Mouse (Mus musculus) kidney, embryonic 16.5 days (tissue): ENCODE results near the gene Gli3. TPM values are rescaled to one million over a fixed set of nuclear protein-coding genes. Genes with fewer than 3 reads are reported as not detected.

Experiments
- ATAC-seq: fragments of 200-750 bp; cut with Nextera tagmentation; 2 replicates; pipeline ENCODE4 v1.8.0; 2017; ENCODE audit warnings: moderate TSS enrichment; ENCODE audit not compliant: low FRiP score, low TSS enrichment
- H3K27ac ChIP-seq: fragments of 300-500 bp; sonication (generic); 2 replicates; pipeline ENCODE4 v1.5.1; 2014; ENCODE audit warnings: low read length
- H3K27me3 ChIP-seq: fragments of 300-500 bp; sonication (generic); 2 replicates; pipeline ENCODE4 v1.6.1; 2014; ENCODE audit warnings: low read length, control low read depth, mixed read lengths; ENCODE audit not compliant: insufficient read depth
- H3K36me3 ChIP-seq: fragments of 300-500 bp; sonication (generic); 2 replicates; pipeline ENCODE4 v1.6.1; 2014; ENCODE audit warnings: low read length, control low read depth, mixed read lengths; ENCODE audit not compliant: insufficient read depth
- H3K4me1 ChIP-seq: fragments of 300-500 bp; sonication (generic); 2 replicates; pipeline ENCODE4 v1.6.1; 2014; ENCODE audit warnings: low read length, control low read depth, mixed read lengths; ENCODE audit not compliant: insufficient read depth
- H3K4me2 ChIP-seq: fragments of 300-500 bp; sonication (generic); replicated peaks from 2 replicates; pipeline ENCODE4 v1.6.1; 2014; ENCODE audit warnings: low read depth, low read length
- H3K4me3 ChIP-seq: fragments of 300-500 bp; sonication (generic); 2 replicates; pipeline ENCODE4 v1.5.1; 2014; ENCODE audit warnings: mild to moderate bottlenecking, low read length
- H3K9ac ChIP-seq: fragments of 300-500 bp; sonication (generic); replicated peaks from 2 replicates; pipeline ENCODE4 v1.6.1; 2014; ENCODE audit warnings: low read length
- H3K9me3 ChIP-seq: fragments of 300-500 bp; sonication (generic); 2 replicates; pipeline ENCODE4 v1.6.1; 2016; ENCODE audit warnings: low read length, control low read depth
- WGBS: fragments of 180-500 bp; shearing (Covaris S2); extraction: QIAGEN DNeasy Blood & Tissue Kit; methylation state at CpG from one replicate; pipeline ENCODE4 v1.1.7; 2014; 5-methylcytosine and 5-hydroxymethylcytosine counted together
- polyA plus RNA-seq: library from polyadenylated mRNA; unstranded; fragments of >200 nt; fragmentation: Nextera tagmentation; extraction: Ambion mirVana; gene quantifications from 2 replicates; pipeline ENCODE4 v1.2.1, GENCODE M21; 2015

Gli3 gene
- polyA plus RNA-seq, 1 experiment from 2014 or later = 11.6 TPM

GRCm38 (mm10) chr13:15604074-15604473 lies 141.0 kb downstream of the Gli3 start:
- Histone ChIP-seq H3K4me1 (peaks cover 22% of the 10 kb centered on the region; the same call in 1 of the 2 replicates), H3K4me2 (no peak overlapping the region), H3K27me3 (no peaks in the 10 kb centered on the region), H3K36me3 (no peaks in the 10 kb centered on the region), H3K9me3 (no peaks in the 10 kb centered on the region), H3K27ac (no peak overlapping the region), H3K4me3 (no peak overlapping the region), H3K9ac (no peak overlapping the region)
- no peak for ATAC-seq
- WGBS = 46% methylated on average over 6 of the region's 6 CpGs

- no peak overlapping the region for H3K4me2 ChIP-seq
- H3K27me3 ChIP-seq = no peaks in the 10 kb centered on the region
- H3K36me3 ChIP-seq = no peaks in the 10 kb centered on the region
- no peaks in the 10 kb centered on the region for H3K9me3 ChIP-seq
- ATAC-seq = no peak
- no peak overlapping the region for H3K9ac ChIP-seq
- H3K4me1 ChIP-seq = peaks cover 11% of the 10 kb centered on the region; the same call in 1 of the 2 replicates
- 70% methylated on average over 3 of the region's 3 CpGs for WGBS
- no peak overlapping the region for H3K4me3 ChIP-seq
- H3K27ac ChIP-seq = no peak overlapping the region
These were observed 154.4 kb downstream of the Gli3 start for GRCm38 (mm10) chr13:15617423-15617822.

DNA sequence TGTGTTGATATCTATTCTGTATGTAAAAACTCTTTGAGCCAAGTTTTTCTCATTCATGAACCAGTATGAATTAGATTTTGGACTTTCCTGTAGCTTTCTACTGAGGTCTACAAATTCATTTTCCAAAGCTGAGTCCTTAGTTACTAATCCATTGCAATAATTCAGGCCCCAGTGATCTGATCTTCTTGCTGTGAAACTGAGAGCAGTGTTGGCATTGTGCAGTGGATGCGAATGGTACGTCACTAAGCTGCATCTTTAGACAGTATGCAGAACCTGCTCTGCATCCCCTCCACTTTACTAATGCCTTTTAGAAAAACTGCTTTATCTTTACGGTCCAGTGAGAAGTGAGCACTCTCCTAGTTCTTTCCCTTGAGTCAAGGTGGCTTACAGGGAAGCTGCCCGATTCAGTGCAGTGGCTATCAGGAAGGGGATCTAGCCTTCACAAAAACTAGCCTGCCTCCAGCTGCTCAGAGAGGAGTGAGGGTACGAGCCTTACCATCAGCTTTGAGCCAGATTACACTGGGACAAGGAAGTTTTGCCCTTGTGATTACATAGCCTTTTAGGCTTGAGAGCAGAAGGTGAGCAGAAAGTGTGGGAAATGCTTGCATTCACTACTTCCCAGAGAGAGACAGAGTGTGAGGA lies 155.1 kb downstream of the Gli3 start:
- Histone ChIP-seq H3K4me3 (no peak overlapping the region), H3K4me1 (0 out of 2 replicates have a peak, but pooled peaks cover 8% of the 10 kb centered on the region), H3K27ac (no peak overlapping the region), H3K9ac (no peak overlapping the region), H3K36me3 (no peaks in the 10 kb centered on the region), H3K9me3 (no peaks in the 10 kb centered on the region), H3K27me3 (no peaks in the 10 kb centered on the region), H3K4me2 (no peak overlapping the region)
- peak; percentile 73; the same call in 1 of the 2 replicates for ATAC-seq
- 58% methylated on average over 5 of the region's 5 CpGs for WGBS

GRCm38 (mm10) chr13:15621009-15621408 lies 158.0 kb downstream of the Gli3 start:
- WGBS = 70% methylated on average over 7 of the region's 7 CpGs

DNA sequence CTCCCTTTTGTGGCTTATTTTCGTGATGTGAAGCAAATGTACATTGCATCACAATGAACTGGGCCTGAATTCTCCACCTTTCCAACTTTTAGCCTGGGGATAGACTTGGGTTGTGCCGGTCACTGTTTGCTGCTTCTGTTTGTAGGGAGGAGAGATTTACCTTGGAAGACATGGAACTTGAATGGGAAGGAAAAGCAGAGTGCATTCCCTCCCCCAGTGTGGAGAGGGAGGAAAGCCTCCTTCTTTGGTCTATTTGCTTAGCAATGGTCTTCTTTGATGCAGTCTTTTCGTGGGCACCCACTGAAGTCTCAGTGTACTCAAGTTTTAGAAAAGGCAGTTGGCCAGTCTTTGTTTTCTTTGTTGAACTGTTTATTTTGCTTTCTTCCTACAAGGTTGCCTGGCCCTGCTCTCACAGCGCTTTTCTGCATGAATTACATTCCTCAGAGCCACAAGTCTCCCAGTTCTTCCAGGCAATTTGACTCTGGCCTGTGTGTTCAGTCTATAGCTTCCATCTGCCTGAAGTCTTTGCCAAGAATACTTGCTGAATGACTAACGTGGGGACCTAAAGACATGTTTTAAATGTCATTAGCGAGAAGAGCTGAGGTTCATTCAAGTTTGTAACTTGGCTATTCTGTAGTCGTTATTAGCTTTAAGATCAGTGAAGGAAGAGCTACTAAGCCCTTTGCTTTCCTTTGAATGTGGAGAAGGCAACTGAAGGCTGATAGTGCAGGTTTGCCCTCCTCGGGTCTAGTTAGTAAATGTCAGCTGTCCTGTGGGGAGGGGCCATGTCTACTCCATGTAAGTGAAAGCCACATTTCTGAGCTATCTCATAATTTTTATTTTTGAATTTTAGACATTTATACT lies 161.7 kb downstream of the Gli3 start:
- WGBS = 34% methylated on average over 8 of the region's 8 CpGs
- ATAC-seq = peak; percentile 65; the same call in 1 of the 2 replicates
- H3K4me3 ChIP-seq = no peak overlapping the region
- H3K9ac ChIP-seq = no peak overlapping the region
- H3K27ac ChIP-seq = peak overlapping the region; percentile 35; the same call in 1 of the 2 replicates
- no peak overlapping the region for H3K4me2 ChIP-seq
- no peaks in the 10 kb centered on the region for H3K36me3 ChIP-seq
- H3K9me3 ChIP-seq = no peaks in the 10 kb centered on the region
- H3K27me3 ChIP-seq = no peaks in the 10 kb centered on the region
- peaks cover 17% of the 10 kb centered on the region; the same call in 1 of the 2 replicates for H3K4me1 ChIP-seq

More at GRCm38 (mm10) chr13:15621009-15621408, 158.0 kb downstream of the Gli3 start:
- H3K4me3 ChIP-seq = no peak overlapping the region
- no peaks in the 10 kb centered on the region for H3K36me3 ChIP-seq
- no peak overlapping the region for H3K9ac ChIP-seq
- H3K27ac ChIP-seq = no peak overlapping the region
- H3K9me3 ChIP-seq = no peaks in the 10 kb centered on the region
- ATAC-seq = 0 out of 2 replicates have a peak, but pooled peaks have one; percentile 44
- no peaks in the 10 kb centered on the region for H3K27me3 ChIP-seq
- H3K4me1 ChIP-seq = peaks cover 17% of the 10 kb centered on the region; the same call in 1 of the 2 replicates
- H3K4me2 ChIP-seq = no peak overlapping the region

DNA sequence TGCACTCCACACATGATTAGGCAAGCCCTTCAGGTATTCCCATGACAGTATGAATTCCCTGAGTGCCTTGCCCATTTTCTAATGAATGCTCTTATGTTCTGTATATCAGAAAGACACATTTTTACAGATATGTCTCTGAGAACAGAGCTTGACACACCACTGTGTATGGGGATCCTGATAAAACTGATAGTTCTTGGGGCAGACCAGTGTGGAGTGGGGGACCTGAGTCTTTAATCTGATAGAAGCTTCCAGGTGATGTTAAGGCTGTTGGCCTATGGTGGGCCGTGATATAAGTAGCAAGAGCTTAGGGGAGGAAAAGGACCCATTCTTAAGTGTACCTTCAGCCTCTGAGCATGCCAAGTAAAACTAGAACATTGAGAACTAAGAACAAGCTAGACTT lies 178.5 kb downstream of the Gli3 start:
- ATAC-seq = no peak
- Histone ChIP-seq H3K4me1 (no peaks in the 10 kb centered on the region), H3K4me2 (no peak overlapping the region), H3K9ac (no peak overlapping the region), H3K4me3 (no peak overlapping the region), H3K9me3 (no peaks in the 10 kb centered on the region), H3K27me3 (no peaks in the 10 kb centered on the region), H3K36me3 (peaks cover 5% of the 10 kb centered on the region; the same call in 1 of the 2 replicates), H3K27ac (no peak overlapping the region)
- 100% methylated on average over 1 of the region's 1 CpGs for WGBS

GRCm38 (mm10) chr13:15660502-15660901 lies 197.5 kb downstream of the Gli3 start:
- Histone ChIP-seq H3K9me3 (no peaks in the 10 kb centered on the region), H3K4me1 (peaks cover 11% of the 10 kb centered on the region), H3K4me3 (no peak overlapping the region), H3K9ac (no peak overlapping the region), H3K36me3 (peaks cover 15% of the 10 kb centered on the region), H3K4me2 (no peak overlapping the region), H3K27ac (no peak overlapping the region), H3K27me3 (no peaks in the 10 kb centered on the region)
- 87% methylated on average over 5 of the region's 5 CpGs for WGBS
- no peak for ATAC-seq

- no peak overlapping the region for H3K9ac ChIP-seq
- peaks cover 15% of the 10 kb centered on the region for H3K36me3 ChIP-seq
- no peak overlapping the region for H3K4me3 ChIP-seq
- peak overlapping the region; percentile 25; the same call in 1 of the 2 replicates for H3K27ac ChIP-seq
- 34% methylated on average over 10 of the region's 10 CpGs for WGBS
- no peak overlapping the region for H3K4me2 ChIP-seq
- no peaks in the 10 kb centered on the region for H3K27me3 ChIP-seq
- no peaks in the 10 kb centered on the region for H3K9me3 ChIP-seq
- peaks cover 11% of the 10 kb centered on the region for H3K4me1 ChIP-seq
- peak; percentile 63; the same call in 1 of the 2 replicates for ATAC-seq
These were observed 199.3 kb downstream of the Gli3 start for GRCm38 (mm10) chr13:15662375-15662774.

- H3K27ac ChIP-seq = no peak overlapping the region
- no peak overlapping the region for H3K4me2 ChIP-seq
- no peaks in the 10 kb centered on the region for H3K27me3 ChIP-seq
- ATAC-seq = peak; percentile 42; the same call in 1 of the 2 replicates
- H3K36me3 ChIP-seq = peaks cover 15% of the 10 kb centered on the region
- no peak overlapping the region for H3K4me3 ChIP-seq
- H3K9ac ChIP-seq = no peak overlapping the region
- 28% methylated on average over 7 of the region's 7 CpGs for WGBS
- peaks cover 11% of the 10 kb centered on the region for H3K4me1 ChIP-seq
- H3K9me3 ChIP-seq = no peaks in the 10 kb centered on the region
These were observed 201.7 kb downstream of the Gli3 start for GRCm38 (mm10) chr13:15664580-15665201.
